Mouse (Mus musculus): ENCODE results near the gene Ccne1.

Gene Ccne1

GRCm38 (mm10) chr7:38094353-38094752 lies 13.0 kb downstream of the Ccne1 start:
- no peak for DNase-seq (ENCODE audit: low spot score in 2 of 2)

- no peak for DNase-seq (ENCODE audit: low spot score in 2 of 2)
Measured at GRCm38 (mm10) chr7:38093101-38093500, 14.2 kb downstream of the Ccne1 start.

GRCm38 (mm10) chr7:38089930-38090675 lies 17.2 kb downstream of the Ccne1 start:
- DNase-seq (ENCODE audit: low spot score in 2 of 2) = no peak

GRCm38 (mm10) chr7:38088456-38088855 lies 18.9 kb downstream of the Ccne1 start:
- no peak for DNase-seq (ENCODE audit: low spot score in 2 of 2)

DNA sequence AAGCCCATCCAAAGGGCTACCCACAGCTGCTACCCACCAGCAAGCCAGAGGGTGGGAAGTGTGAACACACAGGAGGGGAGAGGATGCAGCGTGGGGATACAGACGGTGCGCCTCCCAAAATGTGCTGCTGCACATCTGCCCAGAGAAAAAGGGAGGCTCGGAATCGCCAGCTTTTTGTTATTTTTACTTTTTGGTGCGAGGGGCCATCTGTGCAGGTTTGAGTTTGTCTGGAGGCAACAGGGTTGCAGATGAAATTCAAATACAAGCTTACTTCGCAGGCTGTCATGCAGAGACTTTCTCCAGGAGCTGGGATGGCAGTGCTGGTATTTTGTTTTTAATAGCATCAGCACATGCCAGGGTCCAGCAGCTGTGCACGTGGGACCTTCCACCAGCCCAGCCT lies 19.5 kb downstream of the Ccne1 start:
- no peak for DNase-seq (ENCODE audit: low spot score in 2 of 2)

DNA sequence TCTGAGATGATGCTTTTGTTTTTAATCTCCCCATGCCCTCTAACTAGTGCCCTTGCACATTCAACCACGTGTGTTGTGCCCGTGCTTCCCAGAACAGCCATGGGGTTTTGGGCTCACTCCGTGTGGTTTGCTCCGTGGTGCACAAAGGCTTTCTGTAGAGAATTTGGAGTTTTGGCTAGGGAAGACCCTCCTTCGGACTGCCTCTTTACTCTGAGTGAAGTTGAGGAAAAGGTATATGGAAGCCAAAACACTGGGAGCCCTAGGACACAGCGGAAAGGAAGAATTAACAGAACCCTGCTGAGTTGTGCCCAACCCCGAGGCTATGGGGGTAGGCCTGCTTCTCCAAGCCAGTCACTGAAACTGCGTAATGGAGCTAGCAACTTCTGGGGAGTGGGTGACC lies 20.9 kb downstream of the Ccne1 start:
- no peak for DNase-seq (ENCODE audit: low spot score in 2 of 2)

- DNase-seq (ENCODE audit: low spot score in 2 of 2) = peak; percentile 62 to 76
Measured at GRCm38 (mm10) chr7:38085573-38086211, 21.6 kb downstream of the Ccne1 start.

DNA sequence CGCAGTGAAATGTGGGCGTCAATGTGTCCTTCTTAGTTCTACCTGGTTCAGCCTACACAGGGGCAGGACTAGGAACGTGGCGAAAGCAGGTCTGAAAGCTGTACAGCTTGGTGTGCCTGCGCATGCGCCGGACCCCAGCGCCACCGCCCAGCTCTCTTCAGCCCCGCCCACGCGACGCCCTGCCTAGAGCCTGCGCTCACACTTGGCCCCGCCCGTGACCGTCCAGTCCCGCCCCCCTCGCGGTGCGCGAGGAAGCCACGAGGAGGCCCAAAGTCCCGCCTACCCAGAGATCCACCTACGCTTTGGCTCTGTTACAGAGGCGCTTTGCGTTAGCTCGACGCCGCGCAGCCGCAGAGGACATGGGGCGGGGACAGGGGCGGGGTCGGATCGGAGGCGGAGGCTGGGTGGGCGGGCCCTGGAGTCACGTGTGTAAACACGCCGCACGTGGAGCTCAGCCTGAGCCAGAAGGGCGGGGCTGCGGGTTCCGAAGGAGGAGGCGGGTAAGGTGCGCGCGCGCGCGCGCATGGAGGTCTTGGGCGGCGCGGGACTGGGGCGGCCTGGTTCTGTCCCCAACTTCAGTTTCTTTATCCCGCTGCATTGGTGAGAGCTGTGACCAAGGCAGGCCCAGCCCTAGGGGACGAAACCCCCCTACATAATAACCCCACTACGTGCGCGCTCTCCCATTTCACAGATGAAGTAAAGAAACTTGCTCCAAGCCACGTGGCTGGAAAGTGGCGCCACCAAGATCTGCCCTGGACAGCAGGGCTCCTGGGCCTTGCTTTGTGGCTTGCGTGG lies 22.4 kb downstream of the Ccne1 start:
- DNase-seq (ENCODE audit: low spot score in 2 of 2) = peak; percentile 98 to 100

DNA sequence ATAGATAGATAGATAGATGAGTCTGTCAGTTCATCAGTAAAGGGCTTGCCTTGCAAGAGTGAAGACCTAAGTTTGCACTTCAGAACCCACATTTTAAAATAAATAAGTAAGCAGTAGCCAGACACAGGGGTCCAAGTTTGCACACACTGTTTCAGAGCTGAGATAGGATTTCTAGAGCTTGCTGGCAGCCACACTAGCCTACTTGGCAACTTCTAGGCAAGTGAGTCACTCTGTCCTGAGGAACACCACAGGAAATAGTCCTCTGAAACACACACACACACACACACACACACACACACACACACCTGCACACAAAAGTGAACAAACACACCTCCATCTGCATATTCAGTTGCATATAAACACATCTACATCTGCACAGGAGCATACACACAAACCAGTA lies 24.4 kb downstream of the Ccne1 start:
- DNase-seq (ENCODE audit: low spot score in 2 of 2) = no peak

DNA sequence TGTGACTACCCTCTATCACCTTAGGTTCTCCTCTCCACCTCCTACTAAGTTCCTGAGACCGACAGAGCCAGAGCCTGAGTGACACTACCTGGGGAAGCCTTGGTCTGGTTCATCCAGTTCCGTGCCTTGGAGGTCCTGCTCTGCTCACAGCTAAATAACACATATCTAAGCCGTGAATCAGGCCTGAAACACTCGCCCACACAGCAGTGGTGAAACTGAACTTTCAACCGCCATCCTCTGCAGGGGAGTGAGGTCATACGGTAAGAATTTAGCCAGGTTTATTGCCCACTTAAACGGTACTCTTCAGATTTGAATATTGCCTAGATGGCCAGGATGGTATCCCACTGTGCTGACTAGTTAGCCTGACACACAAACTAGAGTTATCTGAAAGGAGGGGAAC lies 30.1 kb downstream of the Ccne1 start:
- DNase-seq (ENCODE audit: low spot score in 2 of 2) = no peak

DNA sequence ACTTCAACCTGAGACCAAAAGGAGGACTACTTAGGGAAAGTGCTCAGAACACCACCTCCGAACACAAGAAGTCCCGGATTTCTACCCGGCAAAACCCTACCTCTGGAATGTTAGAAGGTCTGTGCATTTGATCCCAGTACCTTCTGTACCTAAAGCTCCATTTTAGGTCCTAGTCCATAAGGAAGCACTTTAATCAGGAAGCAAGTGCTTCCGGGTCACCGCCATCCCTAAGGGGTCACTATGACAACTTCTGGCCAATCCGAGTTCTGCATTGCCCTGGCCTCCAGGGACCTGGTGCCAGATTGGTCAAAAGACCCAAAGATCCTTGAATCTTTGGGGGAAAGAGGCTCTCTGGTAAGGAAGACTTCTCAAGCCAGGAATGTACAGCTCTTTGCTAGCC lies 31.8 kb downstream of the Ccne1 start:
- no peak for DNase-seq (ENCODE audit: low spot score in 2 of 2)

- no peak for DNase-seq (ENCODE audit: low spot score in 2 of 2)
Measured at GRCm38 (mm10) chr7:38074920-38075319, 32.4 kb downstream of the Ccne1 start.

DNA sequence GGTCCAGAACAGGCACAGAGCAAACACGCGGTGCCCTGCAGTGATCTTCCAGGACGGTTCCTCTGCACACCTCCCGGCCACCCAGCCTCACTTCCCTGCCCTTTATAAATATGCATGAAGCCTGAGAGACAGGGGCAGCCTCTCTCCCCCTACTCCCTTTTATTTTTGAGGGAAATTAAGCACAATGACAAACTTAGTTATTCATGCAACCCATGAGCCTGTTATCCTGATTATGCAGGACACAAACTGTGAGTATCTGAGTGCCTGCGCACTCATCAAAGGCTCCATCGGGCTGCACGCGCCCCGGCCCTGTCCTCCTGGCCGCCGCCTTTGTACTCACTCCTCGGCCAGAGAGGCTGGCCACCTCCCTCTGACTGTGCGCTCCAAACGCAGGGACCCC lies 32.8 kb downstream of the Ccne1 start:
- DNase-seq (ENCODE audit: low spot score in 2 of 2) = no peak

- peak; percentile 8 to 26 for DNase-seq (ENCODE audit: low spot score in 2 of 2)
Measured at GRCm38 (mm10) chr7:38073782-38074181, 33.6 kb downstream of the Ccne1 start.

DNA sequence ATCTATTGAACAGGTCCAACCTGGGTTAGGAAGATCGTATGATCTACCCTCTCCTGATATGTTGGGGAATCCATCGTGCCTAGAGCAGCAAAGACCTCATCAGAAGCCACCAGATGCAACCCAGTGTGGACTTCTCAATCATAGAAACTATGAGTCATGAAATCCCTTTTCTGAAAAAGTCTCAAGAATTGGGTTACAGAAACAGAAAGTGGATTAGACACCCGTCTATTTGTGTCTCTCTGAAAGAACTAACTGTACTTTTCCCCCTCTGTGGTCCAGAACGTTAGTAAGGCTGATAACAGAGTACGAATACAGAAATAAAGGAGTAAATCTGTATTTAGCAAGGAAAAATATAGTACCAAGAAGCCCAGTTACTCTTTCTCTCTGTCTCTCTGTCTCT lies 36.3 kb downstream of the Ccne1 start:
- no peak for DNase-seq (ENCODE audit: low spot score in 2 of 2)

DNA sequence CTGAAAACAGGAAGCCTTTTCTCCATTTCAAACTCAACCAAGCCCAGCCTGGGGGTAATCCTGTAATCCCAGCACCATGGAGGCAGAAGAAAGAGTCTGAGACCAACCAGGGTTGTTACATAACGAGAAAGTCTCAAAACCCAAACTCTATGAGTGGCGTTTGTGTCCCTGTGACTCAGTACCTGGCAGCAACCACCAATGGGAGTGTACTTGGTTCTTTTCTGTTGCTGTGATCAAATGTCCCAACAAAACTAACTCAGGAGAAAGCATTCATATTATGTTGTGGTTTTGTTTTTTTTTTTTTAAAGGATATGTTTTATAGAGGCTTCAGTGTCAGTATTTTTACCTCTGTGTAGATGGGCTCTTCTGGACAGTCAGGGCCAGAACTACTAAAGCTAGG lies 36.7 kb downstream of the Ccne1 start:
- DNase-seq (ENCODE audit: low spot score in 2 of 2) = no peak

GRCm38 (mm10) chr7:38064431-38064830 lies 42.9 kb downstream of the Ccne1 start:
- no peak for DNase-seq (ENCODE audit: low spot score in 2 of 2)

DNA sequence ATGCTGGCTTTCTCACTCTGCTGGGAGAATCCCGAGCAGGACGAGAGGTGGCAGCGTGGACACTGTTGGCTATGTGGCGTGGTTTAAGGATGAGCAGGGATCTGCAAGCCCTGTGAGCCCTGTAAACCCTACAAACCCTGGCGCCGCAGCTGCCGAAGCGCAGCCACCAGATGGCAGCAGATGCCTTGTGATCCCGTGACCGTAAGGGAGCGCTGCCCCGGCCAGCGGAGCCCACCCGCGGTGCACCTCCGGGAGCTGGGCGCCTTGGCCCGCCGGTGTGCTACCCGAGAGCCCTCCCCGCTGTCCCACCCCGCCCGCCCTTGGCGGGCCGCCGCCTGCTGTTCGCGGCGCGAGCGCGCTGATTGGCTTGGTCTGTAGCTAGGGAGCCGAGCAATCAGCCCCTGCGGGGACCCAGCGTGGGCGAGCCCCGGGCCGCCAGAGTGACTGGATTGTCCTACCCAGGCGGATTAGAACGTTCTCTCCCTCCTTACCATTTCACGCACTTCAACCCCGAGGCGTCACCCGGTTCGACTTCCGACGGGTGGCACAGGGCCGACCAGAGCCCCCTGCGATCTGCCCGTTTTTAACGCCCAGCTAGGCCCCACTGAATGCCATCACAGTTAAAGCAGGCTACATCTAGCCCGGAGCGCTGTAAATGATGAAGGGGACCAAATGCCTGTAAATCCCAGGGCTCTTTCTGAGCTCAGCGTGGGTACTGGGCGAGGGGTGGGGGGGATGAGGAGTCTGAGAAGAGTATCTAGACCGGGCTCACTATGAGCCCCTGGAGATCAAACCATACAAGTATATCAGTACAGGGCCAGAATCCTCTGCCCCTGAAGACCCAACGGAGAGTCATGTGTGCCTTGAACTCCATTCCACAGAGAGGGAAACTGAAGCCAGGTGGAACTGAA lies 46.0 kb downstream of the Ccne1 start:
- peak; percentile 78 to 90 for DNase-seq (ENCODE audit: low spot score in 2 of 2)

GRCm38 (mm10) chr7:38059636-38060330 lies 47.6 kb downstream of the Ccne1 start:
- no peak for DNase-seq (ENCODE audit: low spot score in 2 of 2)

DNA sequence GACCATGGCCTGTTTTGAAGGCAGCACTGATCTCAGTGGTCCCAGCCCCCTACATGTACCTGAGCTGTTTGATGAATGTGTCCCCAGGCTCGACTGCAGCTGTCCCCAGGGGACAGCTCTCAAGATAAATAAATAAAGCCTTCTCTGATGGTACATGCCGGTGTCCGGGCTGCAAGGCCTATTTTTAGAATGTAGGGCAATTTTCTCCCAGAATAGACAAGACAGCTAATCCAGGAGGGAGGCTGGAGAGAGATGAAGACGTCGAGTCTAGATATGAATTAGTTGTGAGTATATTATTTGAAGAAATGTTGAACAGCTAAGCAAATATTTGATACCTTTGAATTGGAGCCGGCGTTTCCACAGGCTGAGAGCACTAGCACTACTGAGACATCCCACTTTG lies 48.2 kb downstream of the Ccne1 start:
- no peak for DNase-seq (ENCODE audit: low spot score in 2 of 2)

DNA sequence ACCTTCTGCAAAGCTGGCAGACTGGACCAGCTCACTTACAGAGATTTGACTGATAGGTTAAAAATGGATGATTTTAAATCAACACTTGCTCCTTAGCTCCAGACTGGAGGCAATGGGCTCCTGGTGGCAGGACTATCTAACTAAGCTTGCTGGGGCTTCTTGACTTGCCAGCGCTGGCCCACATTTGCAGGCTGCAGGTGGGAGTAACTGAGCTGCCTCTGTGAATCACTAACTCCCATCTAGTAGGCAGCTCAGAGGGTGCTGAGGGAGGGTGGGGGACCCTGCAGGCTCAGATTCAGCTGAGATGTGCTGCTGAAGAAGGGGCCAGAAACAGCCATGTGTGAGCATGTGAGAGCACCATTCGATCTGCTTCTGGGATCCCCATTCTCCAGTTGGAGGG lies 51.3 kb downstream of the Ccne1 start:
- DNase-seq (ENCODE audit: low spot score in 2 of 2) = no peak
